Mouse (Mus musculus) liver, embryonic 14.5 days (tissue): Measurements from ENCODE around the gene Nxnl1. TPM values are rescaled to one million over a fixed set of nuclear protein-coding genes. Genes with fewer than 3 reads are reported as not detected.
A peak's percentile ranks its signal among the peaks of the same experiment; 100 is the strongest.

Experiments
- ATAC-seq: fragments of 200-750 bp; cut with Nextera tagmentation; 2 replicates; pipeline ENCODE4 v1.8.0; 2017; ENCODE audit warnings: moderate number of reproducible peaks, mild to moderate bottlenecking, moderate library complexity; ENCODE audit not compliant: insufficient read depth
- DNase-seq, 3 experiments: peaks; one replicate each; pipeline ENCODE4 v3.0.0-alpha.2; 2012 to 2013; ENCODE audit warnings: low read depth in 3 of 3, low spot score in 3 of 3
- H3K27ac ChIP-seq: fragments of 300-500 bp; sonication (generic); 2 replicates; pipeline ENCODE4 v1.5.1; 2014; ENCODE audit warnings: moderate library complexity, mild to moderate bottlenecking, control low read depth, inconsistent platforms
- H3K27me3 ChIP-seq: fragments of 300-500 bp; sonication (generic); 2 replicates; pipeline ENCODE4 v1.6.1; 2014; ENCODE audit warnings: mild to moderate bottlenecking, low read length, moderate library complexity; ENCODE audit not compliant: control insufficient read depth, insufficient read depth
- H3K36me3 ChIP-seq: fragments of 300-500 bp; sonication (generic); replicated peaks from 2 replicates; pipeline ENCODE4 v1.6.1; 2014; ENCODE audit warnings: low read depth; ENCODE audit not compliant: control insufficient read depth, insufficient read depth
- H3K4me1 ChIP-seq, 2 experiments: fragments of 200-500 bp in 1 of 2; fragments of 300-500 bp in 1 of 2; sonication (generic) in 1 of 2; replicated peaks; 2 replicates each; pipeline ENCODE4 v1.6.1; 2012 to 2014; ENCODE audit warnings: antibody characterized with exemption in 1 of 2, inconsistent platforms in 1 of 2, low read length in 1 of 2; ENCODE audit not compliant: control insufficient read depth in 2 of 2, insufficient read depth in 2 of 2
- H3K4me2 ChIP-seq: fragments of 300-500 bp; sonication (generic); 2 replicates; pipeline ENCODE4 v1.6.1; 2014; ENCODE audit warnings: low read depth, mild to moderate bottlenecking, control low read depth, moderate library complexity
- H3K4me3 ChIP-seq, 2 experiments: fragments of 200-500 bp in 1 of 2; fragments of 300-500 bp in 1 of 2; sonication (generic) in 1 of 2; 2 replicates each; pipeline ENCODE4 v1.5.1; 2012 to 2014; ENCODE audit warnings: low read depth in 2 of 2, low read length in 2 of 2, mild to moderate bottlenecking in 2 of 2, control low read depth in 1 of 2, inconsistent platforms in 1 of 2, moderate library complexity in 1 of 2; ENCODE audit not compliant: insufficient read depth in 1 of 2
- H3K9ac ChIP-seq: fragments of 300-500 bp; sonication (generic); replicated peaks from 2 replicates; pipeline ENCODE4 v1.6.1; 2014; ENCODE audit warnings: mild to moderate bottlenecking, control low read depth, moderate library complexity
- H3K9me3 ChIP-seq: fragments of 300-500 bp; sonication (generic); 2 replicates; pipeline ENCODE4 v1.6.1; 2016; ENCODE audit warnings: low read length, mixed read lengths; ENCODE audit not compliant: control insufficient read depth
- CTCF ChIP-seq: IDR thresholded peaks from 2 replicates; pipeline ENCODE4 v1.5.1; 2016; ENCODE audit warnings: antibody characterized with exemption, low read depth, control low read depth
- EP300 ChIP-seq: IDR thresholded peaks from 2 replicates; pipeline ENCODE4 v1.6.1; 2016; ENCODE audit warnings: antibody characterized with exemption, low read depth
- WGBS: fragments of 180-500 bp; shearing (Covaris S2); extraction: QIAGEN DNeasy Blood & Tissue Kit; methylation state at CpG from one replicate; pipeline ENCODE4 v1.1.7; 2014; ENCODE audit not compliant: insufficient replicate concordance; 5-methylcytosine and 5-hydroxymethylcytosine counted together
- polyA plus RNA-seq, 2 experiments: library from polyadenylated mRNA; depleted of rRNA in 1 of 2; stranded (reverse) in 1 of 2; unstranded in 1 of 2; fragments of >200 nt; fragmentation: Nextera tagmentation in 1 of 2; extraction: Ambion mirVana in 1 of 2; gene quantifications; 2 replicates each; pipeline versions ENCODE4 v1.2.1 to v1.2.3; 2012 to 2014

Nxnl1 gene
- polyA plus RNA-seq, 2 experiments = 0.06 TPM; not detected in 1

DNA sequence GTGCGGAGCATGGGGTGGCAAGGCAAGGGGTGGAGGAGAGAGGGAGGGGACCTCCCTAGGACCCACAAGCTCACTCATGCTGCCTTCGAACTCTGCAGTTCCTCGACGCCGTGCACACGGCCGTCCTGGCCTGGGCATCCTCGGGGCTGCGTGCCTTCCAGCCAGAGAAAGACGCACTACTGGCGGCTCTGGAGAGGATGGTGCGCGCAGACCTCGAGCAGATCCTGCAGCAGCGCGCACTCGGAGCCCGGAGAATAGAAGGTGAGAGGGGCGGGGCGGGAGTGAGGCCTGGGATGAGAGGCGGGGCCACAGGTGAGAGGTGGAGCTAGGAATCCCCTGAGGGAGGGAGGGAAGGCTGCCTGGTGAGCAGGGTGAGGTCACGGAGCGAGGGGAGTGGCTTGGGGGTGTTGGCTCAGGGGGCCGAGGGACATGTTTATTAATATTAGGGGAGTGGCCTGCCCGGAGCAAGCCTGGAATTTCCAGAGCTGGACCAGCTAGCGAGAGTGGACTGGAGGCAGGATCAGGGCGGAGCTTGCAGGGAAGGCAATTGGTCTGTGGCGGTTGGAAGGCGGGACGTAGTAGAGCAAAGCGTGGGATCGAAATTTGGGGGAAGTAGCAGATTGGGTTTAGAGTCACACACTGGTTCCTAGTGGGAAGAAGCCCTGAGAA is 36.4 kb upstream of the Nxnl1 start:
- no peak overlapping the region for H3K27ac ChIP-seq
- peaks cover 27% of the 10 kb centered on the region for H3K27me3 ChIP-seq
- peak overlapping the region; percentile 43 for H3K4me2 ChIP-seq
- H3K36me3 ChIP-seq = no peaks in the 10 kb centered on the region
- no peak for DNase-seq
- WGBS = 6% methylated on average over 32 of the region's 32 CpGs
- no peak overlapping the region for H3K9ac ChIP-seq
- ATAC-seq = peak; percentile 54; the same call in 1 of the 2 replicates
- peak overlapping the region in 1 of 2 experiments; percentile 10; a peak in 1 of 4 replicates for H3K4me3 ChIP-seq
- no peaks in the 10 kb centered on the region for H3K4me1 ChIP-seq
- TF ChIP-seq CTCF = no peak
- no peak for TF ChIP-seq EP300
- H3K9me3 ChIP-seq = no peaks in the 10 kb centered on the region

GRCm38 (mm10) chr8:71601939-71602665 is 35.7 kb upstream of the Nxnl1 start:
- WGBS = 5% methylated on average over 65 of the region's 65 CpGs
- no peak overlapping the region for H3K9ac ChIP-seq
- H3K4me1 ChIP-seq = no peaks in the 10 kb centered on the region
- no peaks in the 10 kb centered on the region for H3K9me3 ChIP-seq
- H3K27ac ChIP-seq = no peak overlapping the region
- TF ChIP-seq CTCF (no peak), EP300 (no peak)
- DNase-seq (no peak), ATAC-seq (no peak)
- H3K27me3 ChIP-seq = peaks cover 27% of the 10 kb centered on the region
- no peaks in the 10 kb centered on the region for H3K36me3 ChIP-seq
- H3K4me3 ChIP-seq = peak overlapping the region in 1 of 2 experiments; percentile 10; a peak in 1 of 4 replicates
- peak overlapping the region; percentile 43 for H3K4me2 ChIP-seq

- TF ChIP-seq CTCF (no peak), EP300 (no peak)
- WGBS = 82% methylated on average over 5 of the region's 5 CpGs
- no peak for DNase-seq
- no peaks in the 10 kb centered on the region for H3K4me1 ChIP-seq
- peaks cover 27% of the 10 kb centered on the region for H3K27me3 ChIP-seq
- H3K36me3 ChIP-seq = no peaks in the 10 kb centered on the region
- H3K4me2 ChIP-seq = no peak overlapping the region
- H3K9ac ChIP-seq = no peak overlapping the region
- no peak overlapping the region for H3K27ac ChIP-seq
- no peak overlapping the region for H3K4me3 ChIP-seq
- H3K9me3 ChIP-seq = no peaks in the 10 kb centered on the region
- ATAC-seq = no peak
Measured at GRCm38 (mm10) chr8:71598841-71599240, 32.4 kb upstream of the Nxnl1 start.

GRCm38 (mm10) chr8:71598375-71598774 is 32.0 kb upstream of the Nxnl1 start:
- TF ChIP-seq EP300 (no peak), CTCF (no peak)
- no peak overlapping the region for H3K4me3 ChIP-seq
- no peaks in the 10 kb centered on the region for H3K36me3 ChIP-seq
- no peak overlapping the region for H3K9ac ChIP-seq
- DNase-seq (no peak), ATAC-seq (no peak)
- no peak overlapping the region for H3K4me2 ChIP-seq
- H3K9me3 ChIP-seq = no peaks in the 10 kb centered on the region
- no peak overlapping the region for H3K27ac ChIP-seq
- peaks cover 24% of the 10 kb centered on the region for H3K27me3 ChIP-seq
- peaks cover 0 to 2% of the 10 kb centered on the region in 2 experiments; a peak in 3 of 4 replicates for H3K4me1 ChIP-seq

DNA sequence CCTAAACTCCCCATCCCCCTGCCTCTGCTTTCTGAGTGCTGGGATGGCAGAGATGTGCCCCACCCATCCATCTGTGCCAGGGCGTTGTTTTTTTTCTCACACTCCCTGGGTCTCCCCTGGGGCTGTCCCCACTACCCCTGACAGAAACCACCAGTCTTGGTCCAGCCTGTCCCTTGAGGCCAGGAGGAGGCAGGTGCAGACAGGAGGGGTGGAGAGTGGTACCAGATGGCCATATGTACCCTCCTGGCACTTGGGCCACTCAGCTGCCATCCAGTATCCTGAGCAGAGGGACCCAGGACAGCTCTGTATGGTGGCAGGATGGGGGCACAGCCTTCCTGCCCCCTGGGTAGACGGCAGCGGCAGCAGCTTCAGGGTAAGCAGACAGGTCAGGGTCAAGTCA is 31.1 kb upstream of the Nxnl1 start, which contains the start of gene Fam129c:
Gene Fam129c, plus strand, starts transcription at position 198 of the 400 bp plus-strand sequence.
- no peak for DNase-seq
- TF ChIP-seq CTCF (no peak), EP300 (no peak)
- H3K36me3 ChIP-seq = no peaks in the 10 kb centered on the region
- 74% methylated on average over 3 of the region's 3 CpGs for WGBS
- no peaks in the 10 kb centered on the region for H3K9me3 ChIP-seq
- H3K4me2 ChIP-seq = no peak within 1 kb of the TSS
- ATAC-seq = no peak
- peaks cover 17% of the 10 kb centered on the region for H3K27me3 ChIP-seq
- H3K4me3 ChIP-seq = no peak within 1 kb of the TSS
- H3K27ac ChIP-seq = no peak within 1 kb of the TSS
- peaks cover 6 to 9% of the 10 kb centered on the region in 2 experiments for H3K4me1 ChIP-seq
- H3K9ac ChIP-seq = no peak within 1 kb of the TSS
